Mouse (Mus musculus): ENCODE results near the gene Lamc1.

- TF ChIP-seq CTCF (IDR thresholded peaks at IDR 0.05; ENCODE audit: borderline replicate concordance, insufficient read depth, low read length) (no peak), POLR2A (IDR thresholded peaks at IDR 0.05; ENCODE audit: low read depth, low read length) (no peak)
Observed at GRCm38 (mm10) chr1:153347040-153347439, 14.5 kb upstream of the Lamc1 start.

Data from embryonic fibroblast, embryonic 13.5 days (primary cell).